Mouse (Mus musculus): ENCODE measurements at regions not wholly inside any gene's neighbourhood (a gene's known extent, or its start where the extent isn't known, plus 50 kb on each side); places are given as distances from the start of the nearest gene placed in this dataset.

GRCm38 (mm10) chr15:97590732-97591292, 114.8 kb downstream of the Rpap3 start:
- Histone ChIP-seq H3K27ac (replicated peaks; ENCODE audit: insufficient read depth, low read depth, low read length) (peak overlapping the region; percentile 81), H3K9ac (ENCODE audit: low read depth, low read length) (no peak overlapping the region), H3K79me2 (ENCODE audit: control insufficient read depth, insufficient read depth, low read length) (no peaks in the 10 kb centered on the region), H3K27me3 (ENCODE audit: control insufficient read depth, insufficient read depth, low read length) (no peaks in the 10 kb centered on the region), H3K36me3 (ENCODE audit: control insufficient read depth, insufficient read depth, low read length) (no peaks in the 10 kb centered on the region), H3K4me3 (ENCODE audit: insufficient read depth, low read depth, low read length) (no peak overlapping the region), H3K4me1 (ENCODE audit: control insufficient read depth, insufficient read depth, low read length) (peaks cover 6% of the 10 kb centered on the region; the same call in 1 of the 2 replicates)
- no peak for TF ChIP-seq POLR2A (IDR thresholded peaks at IDR 0.05; ENCODE audit: extremely low read depth, insufficient read depth, low read length)
- peak; percentile 25 for DNase-seq (ENCODE audit: extremely low read depth, low read depth, low spot score)
- WGBS, result 57% methylated on average over 7 of the region's 7 CpGs

GRCm38 (mm10) chr15:97587571-97588205, 117.9 kb downstream of the Rpap3 start:
- H3K4me3 ChIP-seq (ENCODE audit: insufficient read depth, low read depth, low read length), result no peak overlapping the region
- no peak for DNase-seq (ENCODE audit: extremely low read depth, low read depth, low spot score)
- H3K79me2 ChIP-seq (ENCODE audit: control insufficient read depth, insufficient read depth, low read length), result no peaks in the 10 kb centered on the region
- no peak for TF ChIP-seq CTCF (IDR thresholded peaks at IDR 0.05; ENCODE audit: low read depth, low read length)
- no peak for TF ChIP-seq POLR2A (IDR thresholded peaks at IDR 0.05; ENCODE audit: extremely low read depth, insufficient read depth, low read length)
- peaks cover 4% of the 10 kb centered on the region; the same call in 1 of the 2 replicates for H3K4me1 ChIP-seq (ENCODE audit: control insufficient read depth, insufficient read depth, low read length)
- no peaks in the 10 kb centered on the region for H3K36me3 ChIP-seq (ENCODE audit: control insufficient read depth, insufficient read depth, low read length)
- H3K9ac ChIP-seq (ENCODE audit: low read depth, low read length), result no peak overlapping the region
- WGBS, result 82% methylated on average over 5 of the region's 5 CpGs
- no peak overlapping the region for H3K27ac ChIP-seq (replicated peaks; ENCODE audit: insufficient read depth, low read depth, low read length)
- H3K27me3 ChIP-seq (ENCODE audit: control insufficient read depth, insufficient read depth, low read length), result no peaks in the 10 kb centered on the region

- no peak overlapping the region for H3K9ac ChIP-seq (ENCODE audit: low read depth, low read length)
- H3K27ac ChIP-seq (replicated peaks; ENCODE audit: insufficient read depth, low read depth, low read length), result peak overlapping the region; percentile 14; the same call in 1 of the 2 replicates
- 24% methylated on average over 13 of the region's 13 CpGs for WGBS
- H3K36me3 ChIP-seq (ENCODE audit: control insufficient read depth, insufficient read depth, low read length), result no peaks in the 10 kb centered on the region
- peak; percentile 94 for TF ChIP-seq CTCF (IDR thresholded peaks at IDR 0.05; ENCODE audit: low read depth, low read length)
- no peak for TF ChIP-seq POLR2A (IDR thresholded peaks at IDR 0.05; ENCODE audit: extremely low read depth, insufficient read depth, low read length)
- H3K27me3 ChIP-seq (ENCODE audit: control insufficient read depth, insufficient read depth, low read length), result no peaks in the 10 kb centered on the region
- H3K4me3 ChIP-seq (ENCODE audit: insufficient read depth, low read depth, low read length), result no peak overlapping the region
- no peaks in the 10 kb centered on the region for H3K79me2 ChIP-seq (ENCODE audit: control insufficient read depth, insufficient read depth, low read length)
- DNase-seq (ENCODE audit: extremely low read depth, low read depth, low spot score), result peak; percentile 62
- H3K4me1 ChIP-seq (ENCODE audit: control insufficient read depth, insufficient read depth, low read length), result 0 out of 2 replicates have a peak, but pooled peaks cover 2% of the 10 kb centered on the region
These were observed 123.9 kb downstream of the Rpap3 start for GRCm38 (mm10) chr15:97581724-97582154.

- no peaks in the 10 kb centered on the region for H3K36me3 ChIP-seq (ENCODE audit: control insufficient read depth, insufficient read depth, low read length)
- WGBS, result 63% methylated on average over 6 of the region's 6 CpGs
- peak; percentile 26 for DNase-seq (ENCODE audit: extremely low read depth, low read depth, low spot score)
- H3K9ac ChIP-seq (ENCODE audit: low read depth, low read length), result no peak overlapping the region
- H3K4me1 ChIP-seq (ENCODE audit: control insufficient read depth, insufficient read depth, low read length), result 0 out of 2 replicates have a peak, but pooled peaks cover 2% of the 10 kb centered on the region
- no peak overlapping the region for H3K4me3 ChIP-seq (ENCODE audit: insufficient read depth, low read depth, low read length)
- H3K27ac ChIP-seq (replicated peaks; ENCODE audit: insufficient read depth, low read depth, low read length), result peak overlapping the region; percentile 45
- no peaks in the 10 kb centered on the region for H3K79me2 ChIP-seq (ENCODE audit: control insufficient read depth, insufficient read depth, low read length)
- H3K27me3 ChIP-seq (ENCODE audit: control insufficient read depth, insufficient read depth, low read length), result no peaks in the 10 kb centered on the region
- TF ChIP-seq CTCF (IDR thresholded peaks at IDR 0.05; ENCODE audit: low read depth, low read length) (no peak), POLR2A (IDR thresholded peaks at IDR 0.05; ENCODE audit: extremely low read depth, insufficient read depth, low read length) (no peak)
These were observed 124.9 kb downstream of the Rpap3 start for GRCm38 (mm10) chr15:97580726-97581125.

- 0 out of 2 replicates have a peak, but pooled peaks cover 2% of the 10 kb centered on the region for H3K4me1 ChIP-seq (ENCODE audit: control insufficient read depth, insufficient read depth, low read length)
- TF ChIP-seq CTCF (IDR thresholded peaks at IDR 0.05; ENCODE audit: low read depth, low read length) (no peak), POLR2A (IDR thresholded peaks at IDR 0.05; ENCODE audit: extremely low read depth, insufficient read depth, low read length) (no peak)
- DNase-seq (ENCODE audit: extremely low read depth, low read depth, low spot score), result no peak
- H3K36me3 ChIP-seq (ENCODE audit: control insufficient read depth, insufficient read depth, low read length), result no peaks in the 10 kb centered on the region
- H3K79me2 ChIP-seq (ENCODE audit: control insufficient read depth, insufficient read depth, low read length), result no peaks in the 10 kb centered on the region
- no peak overlapping the region for H3K27ac ChIP-seq (replicated peaks; ENCODE audit: insufficient read depth, low read depth, low read length)
- WGBS, result 100% methylated on average over 3 of the region's 3 CpGs
- no peak overlapping the region for H3K4me3 ChIP-seq (ENCODE audit: insufficient read depth, low read depth, low read length)
- H3K9ac ChIP-seq (ENCODE audit: low read depth, low read length), result no peak overlapping the region
- no peaks in the 10 kb centered on the region for H3K27me3 ChIP-seq (ENCODE audit: control insufficient read depth, insufficient read depth, low read length)
These were observed 127.6 kb downstream of the Rpap3 start for GRCm38 (mm10) chr15:97578046-97578445.

GRCm38 (mm10) chr15:97577196-97577595, 128.4 kb downstream of the Rpap3 start:
- no peak overlapping the region for H3K4me3 ChIP-seq (ENCODE audit: insufficient read depth, low read depth, low read length)
- no peaks in the 10 kb centered on the region for H3K36me3 ChIP-seq (ENCODE audit: control insufficient read depth, insufficient read depth, low read length)
- no peak overlapping the region for H3K27ac ChIP-seq (replicated peaks; ENCODE audit: insufficient read depth, low read depth, low read length)
- no peak for DNase-seq (ENCODE audit: extremely low read depth, low read depth, low spot score)
- WGBS, result 62% methylated on average over 8 of the region's 8 CpGs
- no peaks in the 10 kb centered on the region for H3K79me2 ChIP-seq (ENCODE audit: control insufficient read depth, insufficient read depth, low read length)
- no peak overlapping the region for H3K9ac ChIP-seq (ENCODE audit: low read depth, low read length)
- TF ChIP-seq CTCF (IDR thresholded peaks at IDR 0.05; ENCODE audit: low read depth, low read length), result no peak
- TF ChIP-seq POLR2A (IDR thresholded peaks at IDR 0.05; ENCODE audit: extremely low read depth, insufficient read depth, low read length), result no peak
- H3K4me1 ChIP-seq (ENCODE audit: control insufficient read depth, insufficient read depth, low read length), result no peaks in the 10 kb centered on the region
- H3K27me3 ChIP-seq (ENCODE audit: control insufficient read depth, insufficient read depth, low read length), result no peaks in the 10 kb centered on the region
